Mouse (Mus musculus) intestine, embryonic 15.5 days (tissue): ENCODE results near the gene Gm11562. TPM values are rescaled to one million over a fixed set of nuclear protein-coding genes. Genes with fewer than 3 reads are reported as not detected.
A peak's percentile ranks its signal among the peaks of the same experiment; 100 is the strongest.

Experiments
- ATAC-seq: fragments of 200-750 bp; cut with Nextera tagmentation; 2 replicates; pipeline ENCODE4 v1.8.0; 2017; ENCODE audit warnings: moderate TSS enrichment, moderate library complexity
- H3K27ac ChIP-seq: fragments of 300-500 bp; sonication (generic); 2 replicates; pipeline ENCODE4 v1.5.1; 2015; ENCODE audit warnings: mild to moderate bottlenecking, inconsistent platforms
- H3K27me3 ChIP-seq: fragments of 300-500 bp; sonication (generic); replicated peaks from 2 replicates; pipeline ENCODE4 v1.6.1; 2015; ENCODE audit warnings: inconsistent platforms
- H3K36me3 ChIP-seq: fragments of 300-500 bp; sonication (generic); 2 replicates; pipeline ENCODE4 v1.6.1; 2015; ENCODE audit warnings: inconsistent platforms
- H3K4me1 ChIP-seq: fragments of 300-500 bp; sonication (generic); replicated peaks from 2 replicates; pipeline ENCODE4 v1.6.1; 2015; ENCODE audit warnings: inconsistent platforms
- H3K4me2 ChIP-seq: fragments of 300-500 bp; sonication (generic); replicated peaks from 2 replicates; pipeline ENCODE4 v1.6.1; 2015; ENCODE audit warnings: mild to moderate bottlenecking, inconsistent platforms
- H3K4me3 ChIP-seq: fragments of 300-500 bp; sonication (generic); replicated peaks from 2 replicates; pipeline ENCODE4 v1.5.1; 2015; ENCODE audit warnings: inconsistent platforms
- H3K9ac ChIP-seq: fragments of 300-500 bp; sonication (generic); 2 replicates; pipeline ENCODE4 v1.6.1; 2015; ENCODE audit warnings: inconsistent platforms
- H3K9me3 ChIP-seq: fragments of 300-500 bp; sonication (generic); 2 replicates; pipeline ENCODE4 v1.6.1; 2016; ENCODE audit warnings: inconsistent platforms
- WGBS: fragments of 180-500 bp; shearing (Covaris S2); methylation state at CpG from one replicate; pipeline ENCODE4 v1.1.7; 2015; 5-methylcytosine and 5-hydroxymethylcytosine counted together
- polyA plus RNA-seq: library from polyadenylated mRNA; unstranded; fragments of >200 nt; fragmentation: Nextera tagmentation; extraction: Ambion mirVana; gene quantifications from 2 replicates; pipeline ENCODE4 v1.2.1, GENCODE M21; 2015

Gene Gm11562
- polyA plus RNA-seq, 1 experiment from 2014 or later, result not detected

DNA sequence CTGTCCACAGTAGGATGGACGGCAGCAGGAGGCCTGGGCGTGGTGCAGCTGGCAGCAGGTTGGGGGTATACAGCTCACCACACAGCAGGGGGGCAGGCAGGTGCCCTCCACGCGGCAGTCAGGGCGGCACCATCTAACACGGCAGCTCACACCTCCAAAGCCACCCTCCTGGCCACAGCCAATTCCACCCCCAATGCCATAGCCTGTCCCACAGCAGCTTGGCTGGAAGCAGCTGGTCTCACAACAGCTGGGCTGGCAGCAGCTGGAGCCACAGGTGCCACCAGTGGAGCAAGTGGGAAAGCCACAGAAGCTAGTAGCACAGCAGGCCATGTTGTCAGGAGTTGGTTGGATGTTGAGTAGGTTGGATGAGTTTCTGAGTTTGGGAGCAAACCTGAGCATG lies 39.6 kb downstream of the Gm11562 start, which contains the start of gene Krtap1-5:
Gene Krtap1-5, minus strand, starts transcription at position 381 of the 400 bp plus-strand sequence.
- Histone ChIP-seq H3K4me2 (no peak within 1 kb of the TSS), H3K9me3 (no peaks in the 10 kb centered on the region), H3K4me3 (no peak within 1 kb of the TSS), H3K27me3 (no peaks in the 10 kb centered on the region), H3K27ac (no peak within 1 kb of the TSS), H3K9ac (no peak within 1 kb of the TSS), H3K4me1 (no peaks in the 10 kb centered on the region), H3K36me3 (no peaks in the 10 kb centered on the region)
- 95% methylated on average over 6 of the region's 6 CpGs for WGBS
- ATAC-seq, result no peak

DNA sequence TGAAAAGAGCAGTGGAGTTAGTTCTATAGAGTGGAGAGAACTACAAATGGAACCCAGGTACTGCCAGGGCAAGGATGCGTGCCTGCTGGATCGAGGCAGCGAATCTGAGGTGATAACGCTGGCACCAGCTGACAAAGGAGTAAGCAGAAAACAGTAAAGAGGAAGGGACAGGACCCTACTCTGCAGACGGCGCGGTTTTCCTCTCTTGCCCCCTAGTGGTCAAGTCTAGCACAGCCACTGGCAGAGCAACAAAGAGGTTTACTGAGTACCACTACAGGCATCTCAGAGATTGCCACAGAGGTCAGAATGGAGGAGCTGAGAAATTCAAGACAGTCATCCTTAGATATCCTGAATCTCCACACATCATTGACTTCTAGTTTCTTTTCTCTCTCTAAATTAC lies 46.1 kb downstream of the Gm11562 start:
- Histone ChIP-seq H3K9ac (no peak overlapping the region), H3K4me1 (no peaks in the 10 kb centered on the region), H3K27me3 (no peaks in the 10 kb centered on the region), H3K27ac (no peak overlapping the region), H3K9me3 (no peaks in the 10 kb centered on the region), H3K4me3 (no peak overlapping the region), H3K4me2 (peak overlapping the region; percentile 40; the same call in 1 of the 2 replicates), H3K36me3 (no peaks in the 10 kb centered on the region)
- 2% methylated on average over 7 of the region's 7 CpGs for WGBS
- peak; percentile 75; the same call in 1 of the 2 replicates for ATAC-seq

DNA sequence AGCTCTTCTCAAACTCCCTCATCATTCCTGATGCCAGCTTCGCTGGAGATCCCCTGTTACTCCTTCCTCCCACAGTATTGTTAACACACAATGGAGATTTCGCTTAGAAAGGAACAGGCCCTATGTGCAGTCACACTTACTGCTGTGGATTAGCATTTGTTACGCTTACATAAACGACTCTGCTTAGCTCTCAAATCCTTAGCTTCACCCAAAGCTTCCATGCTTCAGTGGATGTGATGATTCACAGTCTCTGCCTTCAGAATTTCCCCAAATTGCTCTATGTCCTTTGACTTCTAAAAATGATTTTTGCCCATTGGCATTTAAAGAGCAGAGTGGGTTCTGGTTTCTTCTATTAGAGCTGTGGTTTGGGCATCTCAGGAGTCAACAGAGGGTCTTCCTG lies 47.1 kb downstream of the Gm11562 start:
- 72% methylated on average over 4 of the region's 4 CpGs for WGBS
- ATAC-seq, result no peak

More for the DNA sequence above, 47.1 kb downstream of the Gm11562 start:
- Histone ChIP-seq H3K4me3 (no peak overlapping the region), H3K9ac (no peak overlapping the region), H3K9me3 (no peaks in the 10 kb centered on the region), H3K27ac (no peak overlapping the region), H3K4me1 (no peaks in the 10 kb centered on the region), H3K36me3 (no peaks in the 10 kb centered on the region), H3K4me2 (no peak overlapping the region), H3K27me3 (no peaks in the 10 kb centered on the region)

Other genes with a start within 250 kb of the Gm11562 start
- gene Krt28, start 245.5 kb downstream of the Gm11562 start, polyA plus RNA-seq, result 0.09 TPM in 1 of 2 replicates, not detected in the other
- gene Krt10, start 231.1 kb downstream of the Gm11562 start, polyA plus RNA-seq, result 18.3 and 21.2 TPM in 2 replicates
- gene Krt12, start 198.2 kb downstream of the Gm11562 start, polyA plus RNA-seq, result not detected in 2 replicates
- 64.3 and 72.9 TPM in 2 replicates for gene Krt20, start 182.3 kb downstream of the Gm11562 start, polyA plus RNA-seq
- 12.2 and 13.1 TPM in 2 replicates for gene Krt23, start 127.3 kb downstream of the Gm11562 start, polyA plus RNA-seq
- gene Krt39, start 99.1 kb downstream of the Gm11562 start, polyA plus RNA-seq, result not detected in 2 replicates
- not detected in 2 replicates for gene Krt40, start 77.3 kb downstream of the Gm11562 start, polyA plus RNA-seq
- not detected in 2 replicates for gene Krtap3-3, start 69.6 kb downstream of the Gm11562 start, polyA plus RNA-seq
- gene Krtap3-2, start 63.6 kb downstream of the Gm11562 start, polyA plus RNA-seq, result not detected in 2 replicates
- not detected in 2 replicates for gene Gm11939, start 61.0 kb downstream of the Gm11562 start, polyA plus RNA-seq
- 0.30 TPM in 1 of 2 replicates, not detected in the other for gene Krtap3-1, start 53.8 kb downstream of the Gm11562 start, polyA plus RNA-seq
- not detected in 2 replicates for gene Krtap1-5, start 39.4 kb downstream of the Gm11562 start, polyA plus RNA-seq
- not detected in 2 replicates for gene Krtap1-4, start 36.8 kb downstream of the Gm11562 start, polyA plus RNA-seq
- gene Krtap1-3, start 29.1 kb downstream of the Gm11562 start, polyA plus RNA-seq, result not detected in 2 replicates
- gene Krtap9-3, start 22.3 kb downstream of the Gm11562 start, polyA plus RNA-seq, result not detected in 2 replicates
- not detected in 2 replicates for gene Gm11938, start 17.1 kb downstream of the Gm11562 start, polyA plus RNA-seq
- not detected in 2 replicates for gene Gm11937, start 10.2 kb downstream of the Gm11562 start, polyA plus RNA-seq
- gene Krtap2-4, start 5.6 kb downstream of the Gm11562 start, polyA plus RNA-seq, result not detected in 2 replicates
- not detected in 2 replicates for gene Krtap4-1, start 7.8 kb upstream of the Gm11562 start, polyA plus RNA-seq
- not detected in 2 replicates for gene Krtap4-2, start 14.6 kb upstream of the Gm11562 start, polyA plus RNA-seq
- gene Krtap4-7, start 23.7 kb upstream of the Gm11562 start, polyA plus RNA-seq, result not detected in 2 replicates
- gene Gm11555, start 29.8 kb upstream of the Gm11562 start, polyA plus RNA-seq, result not detected in 2 replicates
- not detected in 2 replicates for gene Gm11563, start 38.5 kb upstream of the Gm11562 start, polyA plus RNA-seq
- not detected in 2 replicates for gene Krtap4-6, start 45.5 kb upstream of the Gm11562 start, polyA plus RNA-seq
- gene Gm14190, start 70.3 kb upstream of the Gm11562 start, polyA plus RNA-seq, result not detected in 2 replicates
- not detected in 2 replicates for gene Gm14180, start 113.9 kb upstream of the Gm11562 start, polyA plus RNA-seq
- not detected in 2 replicates for gene Gm11595, start 152.5 kb upstream of the Gm11562 start, polyA plus RNA-seq
- not detected in 2 replicates for gene Krtap4-8, start 160.3 kb upstream of the Gm11562 start, polyA plus RNA-seq
- gene Krtap4-9, start 164.8 kb upstream of the Gm11562 start, polyA plus RNA-seq, result not detected in 2 replicates
- gene Gm11596, start 173.0 kb upstream of the Gm11562 start, polyA plus RNA-seq, result not detected in 2 replicates
- not detected in 2 replicates for gene Gm11569, start 178.5 kb upstream of the Gm11562 start, polyA plus RNA-seq
- not detected in 2 replicates for gene Gm11554, start 184.0 kb upstream of the Gm11562 start, polyA plus RNA-seq
- gene Krtap4-13, start 189.5 kb upstream of the Gm11562 start, polyA plus RNA-seq, result not detected in 2 replicates
- gene Gm11564, start 195.2 kb upstream of the Gm11562 start, polyA plus RNA-seq, result not detected in 2 replicates
- not detected in 2 replicates for gene 2300003K06Rik, start 217.6 kb upstream of the Gm11562 start, polyA plus RNA-seq
- gene Krtap4-16, start 231.2 kb upstream of the Gm11562 start, polyA plus RNA-seq, result not detected in 2 replicates
- gene Gm11568, start 237.5 kb upstream of the Gm11562 start, polyA plus RNA-seq, result not detected in 2 replicates
- not detected in 2 replicates for gene Gm11559, start 244.0 kb upstream of the Gm11562 start, polyA plus RNA-seq